Mouse (Mus musculus): ENCODE data around the gene C1ql4.

DNA sequence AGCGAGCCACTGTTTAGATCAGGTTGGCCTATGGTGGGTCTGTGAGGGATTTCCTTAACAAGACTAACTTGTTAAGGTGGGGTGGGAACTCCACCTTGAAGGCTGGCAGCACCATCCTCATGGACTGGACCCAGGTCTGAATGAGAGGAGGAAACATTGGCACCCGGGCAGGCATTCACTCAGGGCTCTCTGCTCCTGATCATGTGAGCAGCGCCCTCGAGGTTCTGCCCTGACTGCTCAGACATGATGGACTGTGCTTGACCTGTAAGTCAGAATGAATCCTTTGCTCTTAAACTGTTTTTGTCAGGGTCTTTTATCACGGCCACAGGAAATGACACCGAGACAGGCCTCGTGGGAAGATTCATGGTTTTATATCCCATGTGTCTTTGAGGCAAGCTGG, 17.6 kb upstream of the C1ql4 start:
- no peak for TF ChIP-seq TCF12 (IDR thresholded peaks at IDR 0.05; ENCODE audit: insufficient read depth, poor library complexity, severe bottlenecking)
- no peak for TF ChIP-seq USF1 (IDR thresholded peaks at IDR 0.05; ENCODE audit: low read depth)
- no peak for TF ChIP-seq POLR2A (IDR thresholded peaks at IDR 0.05; ENCODE audit: insufficient read length, low read depth)
- TF ChIP-seq MAX (IDR thresholded peaks at IDR 0.05; ENCODE audit: low read depth) = no peak
- TF ChIP-seq MYOD1 (IDR thresholded peaks at IDR 0.05; ENCODE audit: control insufficient read depth in 1 of 3, insufficient read length in 2 of 3, low read depth in 2 of 3) = no peak
- no peak for TF ChIP-seq E2F4 (IDR thresholded peaks at IDR 0.05; ENCODE audit: insufficient read depth)
- no peak for TF ChIP-seq POLR2AphosphoS2 (IDR thresholded peaks at IDR 0.05; ENCODE audit: insufficient read length, low read depth)
- no peak for TF ChIP-seq SRF (IDR thresholded peaks at IDR 0.05; ENCODE audit: control insufficient read depth, insufficient read length, low read depth)
- TF ChIP-seq TCF3 (IDR thresholded peaks at IDR 0.05; ENCODE audit: insufficient read length, low read depth) = no peak

Data from myocyte (in vitro differentiated cells).